Mouse (Mus musculus) embryo, embryonic 10.5 days (tissue): ENCODE measurements around the gene Gm9944.

Experiments used
- DNase-seq: peaks from one replicate; pipeline ENCODE4 v3.0.0-alpha.2; 2015; ENCODE audit warnings: low spot score

Gene Gm9944

DNA sequence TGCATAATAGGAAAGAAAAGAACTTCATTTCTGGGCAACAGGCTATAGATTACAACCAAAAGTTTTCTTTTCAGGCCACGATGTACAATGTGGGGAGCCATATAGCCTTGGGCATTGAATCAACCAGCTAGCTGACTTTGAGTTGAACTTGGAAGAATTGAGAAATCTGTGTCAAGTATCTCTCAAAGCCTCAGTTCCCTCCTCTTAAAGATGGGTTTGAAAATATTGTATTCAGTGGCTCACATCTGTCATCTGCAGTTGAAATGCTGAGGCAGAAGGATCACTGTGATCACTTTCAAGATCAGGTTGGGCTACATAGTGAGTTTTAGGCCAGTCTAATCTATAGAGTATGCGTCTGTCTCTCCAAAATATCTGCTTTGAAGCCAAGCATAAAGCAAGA, at the start of gene Gm9944:
Gene Gm9944, minus strand, starts transcription at position 101 of the 400 bp plus-strand sequence.
- no peak for DNase-seq

DNA sequence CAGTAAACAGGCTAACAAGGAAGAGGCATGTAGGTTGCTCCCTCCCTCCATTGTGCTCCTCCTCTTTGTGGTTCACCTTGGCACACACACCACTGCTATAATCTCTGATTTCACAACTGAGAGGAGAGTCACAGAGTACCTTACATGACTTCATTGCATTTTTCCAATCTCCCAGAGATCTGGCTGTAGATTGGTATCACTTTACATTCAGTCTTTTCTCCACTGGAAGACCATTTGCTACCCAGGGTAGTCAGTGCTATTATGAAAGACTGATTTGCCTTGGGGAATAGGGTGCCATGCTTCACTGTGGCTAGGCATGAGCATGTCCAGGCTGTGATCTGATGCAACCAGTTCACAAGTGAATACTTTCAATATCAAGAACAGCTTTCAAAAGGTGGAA, 40.2 kb upstream of the Gm9944 start:
- DNase-seq: no peak

DNA sequence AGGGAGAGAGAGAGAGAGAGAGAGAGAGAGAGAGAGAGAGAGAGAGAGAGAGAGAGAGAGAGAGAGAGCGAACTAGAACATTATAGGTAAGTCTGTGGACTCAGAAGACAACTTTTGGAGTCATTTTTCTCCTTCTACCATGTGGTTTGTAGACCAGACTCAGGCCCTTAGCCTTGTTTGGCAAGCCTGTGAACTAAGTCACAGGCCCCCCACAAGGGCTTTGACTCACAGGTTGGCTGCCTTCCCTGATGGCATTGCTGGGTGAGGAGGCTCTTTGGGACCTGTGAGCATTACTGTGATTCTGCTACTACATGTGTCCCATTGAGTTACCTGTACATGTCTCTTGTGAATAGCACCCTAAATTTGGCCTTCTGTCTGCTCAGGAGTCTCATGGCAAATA, 15.0 kb upstream of the Gm9944 start:
- no peak for DNase-seq

DNA sequence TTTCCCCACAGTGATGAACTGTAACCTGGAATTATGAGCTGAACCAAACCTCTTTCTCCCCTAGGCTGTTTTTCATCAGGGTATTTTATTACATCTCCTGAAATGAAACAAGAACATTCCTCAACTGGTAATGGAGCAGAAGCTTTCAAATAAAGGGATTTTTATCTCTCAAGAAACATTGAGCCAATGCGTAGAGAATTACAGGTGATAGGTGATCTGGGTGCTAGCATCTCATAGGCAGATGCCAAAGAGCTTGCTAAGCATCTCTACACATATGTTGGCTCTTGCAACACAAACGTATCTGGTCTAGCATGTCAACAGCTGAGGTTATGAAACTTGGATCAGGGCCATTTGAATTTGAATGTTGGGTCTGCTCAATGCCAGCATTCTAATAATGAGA, 12.1 kb upstream of the Gm9944 start:
- DNase-seq: no peak

DNA sequence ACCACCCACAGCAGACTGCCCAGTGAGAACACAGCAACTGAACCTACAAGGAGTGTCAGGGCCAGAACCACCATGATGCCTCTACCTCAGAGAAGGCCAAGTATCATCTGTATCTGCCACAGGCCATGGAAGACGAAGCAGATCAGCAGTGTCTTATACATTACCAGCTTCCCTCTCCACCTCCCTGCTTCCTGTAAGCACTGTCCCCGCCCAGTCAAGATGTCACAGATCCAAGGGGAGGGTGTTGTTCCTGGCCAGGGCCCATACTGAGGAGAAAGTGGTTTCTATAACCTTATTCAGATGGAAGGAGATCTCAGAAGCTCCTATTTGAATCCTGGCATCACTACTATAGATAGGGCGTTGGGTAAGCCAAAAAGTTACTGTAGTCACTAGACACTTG, 10.5 kb upstream of the Gm9944 start, which contains the start of gene Aadacl3:
Gene Aadacl3, minus strand, starts transcription at position 101 of the 400 bp plus-strand sequence.
- no peak for DNase-seq

DNA sequence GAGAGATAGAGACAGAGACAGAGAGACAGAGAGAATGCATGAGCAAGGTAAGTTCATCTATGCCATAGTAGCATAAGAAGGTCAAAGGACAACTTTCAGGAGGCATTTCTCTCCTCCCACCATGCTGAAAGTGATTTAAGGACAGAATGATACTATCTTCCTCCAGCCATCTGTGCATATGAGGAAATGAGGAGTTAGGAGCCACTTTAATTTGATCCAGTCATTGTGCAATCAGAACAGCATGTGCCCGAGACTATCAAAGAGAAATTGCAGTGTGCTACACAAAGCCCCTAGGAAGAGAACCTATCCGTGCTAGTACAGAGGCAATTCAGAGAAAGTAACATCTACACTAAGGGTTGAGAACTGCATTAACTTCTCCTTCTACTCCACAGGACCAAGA, 4.6 kb downstream of the Gm9944 start:
- DNase-seq: no peak

DNA sequence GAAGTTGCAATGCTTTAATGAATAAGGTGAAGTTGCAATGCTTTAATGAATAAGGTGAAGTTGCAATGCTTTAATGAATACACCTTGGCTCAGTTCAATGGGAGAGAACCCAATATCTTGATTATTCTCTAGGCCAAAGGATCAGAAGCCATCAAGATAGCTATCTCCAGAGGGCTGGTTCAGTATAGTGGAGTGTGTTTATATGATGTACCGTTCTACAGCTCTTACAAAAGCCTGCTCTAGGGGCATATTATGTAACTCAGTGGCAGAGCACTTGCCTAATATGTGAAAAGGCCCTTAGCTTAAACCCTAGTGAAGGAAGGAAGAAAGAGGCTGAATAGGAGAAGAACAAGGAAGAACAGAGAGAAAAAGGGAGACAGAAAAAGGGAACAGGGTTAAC, 11.5 kb downstream of the Gm9944 start:
- no peak for DNase-seq

DNA sequence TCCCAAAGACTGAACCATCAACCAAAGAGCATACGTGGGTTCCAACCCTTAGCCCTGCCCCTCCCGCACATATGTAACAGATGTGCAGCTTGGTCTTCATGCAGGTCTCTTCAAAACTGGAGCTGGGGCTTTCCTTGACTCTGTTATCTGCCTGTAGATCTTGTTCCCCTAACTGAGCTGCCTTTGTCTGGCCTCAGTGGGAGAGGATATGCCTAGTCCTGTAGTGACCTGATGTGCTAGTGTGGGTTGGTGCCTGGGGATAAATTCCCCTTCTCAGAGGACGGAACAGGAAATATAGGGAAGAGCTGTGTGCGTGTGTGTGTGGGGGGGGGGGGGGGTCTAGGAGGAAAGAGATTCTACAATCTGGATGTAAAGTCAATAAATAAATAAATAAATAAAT, 12.0 kb downstream of the Gm9944 start:
- no peak for DNase-seq

DNA sequence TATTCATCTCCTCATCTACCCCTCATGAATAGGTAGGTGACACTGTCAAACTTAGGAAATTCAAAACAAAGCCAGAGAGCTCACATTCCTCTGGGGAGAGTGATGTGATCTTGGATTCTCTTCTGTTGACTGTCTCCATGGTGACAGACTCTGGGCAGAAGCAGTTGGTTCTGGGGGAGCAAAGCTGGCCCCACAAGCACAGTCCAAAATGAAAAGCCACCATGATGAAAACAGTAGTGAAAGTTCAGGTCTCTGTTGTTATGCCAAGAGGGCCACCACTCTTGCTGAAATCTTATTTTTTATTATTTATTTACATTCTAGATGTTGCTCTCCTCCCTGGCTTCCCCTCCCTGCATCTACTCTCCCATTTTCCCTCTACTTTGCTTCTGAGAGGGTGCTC, 14.4 kb downstream of the Gm9944 start, which contains the start of gene 1700012P22Rik:
Gene 1700012P22Rik, minus strand, starts transcription at position 101 of the 400 bp plus-strand sequence.
- DNase-seq: no peak

DNA sequence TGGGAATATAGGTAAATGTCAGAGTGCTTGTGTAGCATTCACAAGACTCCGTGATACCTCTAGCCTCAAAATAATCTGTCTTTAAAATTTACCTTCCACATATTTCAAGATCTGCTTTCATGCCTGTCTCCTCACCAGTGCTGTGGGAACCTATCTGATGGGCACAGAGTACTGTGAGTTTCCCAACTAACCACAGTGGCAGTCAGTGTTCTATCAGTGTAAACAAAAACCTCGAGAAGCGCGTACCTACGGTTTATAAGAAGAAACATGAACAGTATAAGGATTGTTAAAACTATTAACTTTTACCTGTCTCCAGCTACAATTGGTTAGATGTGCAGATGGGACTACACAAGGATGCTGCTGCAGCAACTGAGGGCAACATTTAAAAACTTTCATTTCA, 19.9 kb downstream of the Gm9944 start:
- DNase-seq: no peak

DNA sequence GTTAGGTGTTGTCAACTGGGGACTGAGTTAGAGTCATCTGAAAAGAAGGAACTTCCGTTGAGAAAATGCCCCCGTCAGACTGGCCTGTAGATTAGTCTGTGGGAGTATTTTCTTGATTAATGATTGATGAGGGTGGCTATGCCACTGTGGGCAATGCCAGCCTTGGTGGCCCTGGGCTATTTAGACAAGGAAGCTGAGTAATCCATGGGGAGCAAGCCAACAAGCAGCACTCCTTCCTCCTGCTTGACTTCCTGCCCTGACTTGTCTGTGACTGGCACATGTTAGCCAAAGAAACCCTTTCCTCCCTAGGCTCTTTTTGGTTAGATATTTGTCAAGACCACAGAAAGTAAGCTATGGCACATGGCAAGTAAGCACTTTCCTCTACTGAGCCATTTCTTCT, 22.4 kb downstream of the Gm9944 start:
- no peak for DNase-seq

DNA sequence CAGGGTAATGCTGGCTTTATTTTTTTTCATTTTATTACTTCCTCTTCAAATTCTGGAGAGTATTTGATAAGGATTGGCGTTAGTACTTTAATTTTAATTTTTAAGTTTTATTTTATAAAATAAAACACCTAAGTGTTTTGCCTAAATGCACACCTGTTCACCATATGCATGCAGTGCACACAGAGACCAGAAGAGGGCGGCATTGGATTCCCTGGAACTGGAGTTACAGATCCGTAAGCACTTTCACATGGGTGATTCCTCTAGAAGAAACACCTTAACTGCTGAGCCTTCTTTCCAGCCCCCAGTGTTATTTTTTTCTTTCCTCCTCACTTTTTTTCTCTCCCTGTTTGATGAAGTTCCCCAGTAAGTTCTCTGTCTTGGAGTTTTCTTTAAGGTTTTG, 24.2 kb downstream of the Gm9944 start:
- DNase-seq: peak; percentile 29

DNA sequence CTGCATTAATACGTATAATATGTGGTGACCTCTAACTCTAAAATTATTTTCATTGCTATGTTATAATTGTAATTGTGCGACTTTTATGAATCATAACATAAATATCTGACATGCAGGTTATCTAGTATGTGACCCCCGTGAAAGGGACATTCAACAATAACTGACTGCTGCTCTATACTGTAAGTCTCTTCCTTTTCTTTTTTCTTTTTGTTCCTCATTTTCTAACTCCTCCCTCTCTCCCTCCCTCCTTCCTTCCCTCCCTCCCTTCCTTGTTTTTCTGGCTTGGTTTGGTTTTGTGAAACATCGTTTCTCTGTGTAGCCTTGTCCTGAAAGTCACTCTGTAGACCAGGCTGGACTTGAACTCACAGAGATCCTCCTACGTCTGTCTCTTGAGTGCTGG, 28.5 kb downstream of the Gm9944 start:
- no peak for DNase-seq

DNA sequence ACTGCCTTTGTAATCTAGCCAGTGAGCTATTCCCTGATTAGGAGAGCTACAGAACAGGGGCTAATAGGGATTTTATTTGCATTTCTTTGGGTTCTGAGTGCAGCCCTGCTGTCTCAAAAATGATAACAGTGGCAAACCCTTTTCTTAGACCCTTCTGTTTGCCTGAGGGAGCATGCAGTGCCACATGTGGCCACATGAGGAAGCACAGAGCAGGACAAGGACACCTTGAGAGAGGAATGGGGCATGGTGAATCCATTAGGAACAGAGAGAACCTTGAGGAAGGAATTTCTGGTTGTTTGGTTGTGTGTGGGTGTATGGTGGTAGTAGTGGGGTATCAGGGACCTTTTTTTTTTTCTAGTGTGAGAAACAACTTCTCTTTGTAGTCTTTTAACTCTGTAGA, 32.5 kb downstream of the Gm9944 start:
- DNase-seq: no peak

DNA sequence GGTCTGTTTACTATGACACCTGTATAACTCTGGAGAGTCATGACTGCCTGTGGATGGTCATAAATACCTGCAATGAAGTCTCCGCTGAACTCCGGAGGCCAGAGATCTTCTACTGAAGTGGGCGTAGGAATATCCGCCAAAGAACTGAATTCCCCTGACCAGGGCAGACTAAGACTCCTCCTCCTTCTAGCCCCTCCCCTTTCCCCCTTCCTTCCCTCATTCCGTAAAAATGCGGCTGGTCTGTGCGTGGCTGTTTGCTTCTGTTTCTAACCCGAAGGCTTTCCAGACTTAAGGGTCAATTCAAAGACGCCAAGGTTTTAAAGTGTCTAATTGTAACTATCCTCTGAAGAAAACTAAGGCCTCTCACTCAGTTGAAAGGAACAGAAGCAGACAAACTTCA, 44.8 kb downstream of the Gm9944 start, which contains the start of gene Pramef12:
Gene Pramef12, minus strand, starts transcription at position 175 of the 400 bp plus-strand sequence.
- DNase-seq: no peak

DNA sequence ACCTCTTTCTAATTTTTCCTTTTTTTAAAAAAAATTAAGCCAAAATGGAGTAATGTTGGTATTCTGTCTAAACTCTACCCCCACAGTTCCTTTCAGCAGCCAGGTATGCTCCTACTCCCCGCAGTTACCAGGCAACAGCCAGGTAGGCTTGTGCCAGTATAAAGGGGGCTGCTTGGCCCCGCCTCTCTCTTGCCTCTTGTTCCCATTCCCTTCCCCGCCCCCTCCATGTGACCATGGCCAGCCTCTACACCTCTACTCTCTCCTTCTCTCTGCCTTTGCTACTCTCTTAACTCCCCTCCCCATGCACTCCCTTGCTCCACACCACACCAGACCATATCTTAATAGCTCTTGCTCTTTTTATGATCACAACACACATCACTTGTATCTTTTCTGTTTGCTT, 46.9 kb downstream of the Gm9944 start:
- no peak for DNase-seq

DNA sequence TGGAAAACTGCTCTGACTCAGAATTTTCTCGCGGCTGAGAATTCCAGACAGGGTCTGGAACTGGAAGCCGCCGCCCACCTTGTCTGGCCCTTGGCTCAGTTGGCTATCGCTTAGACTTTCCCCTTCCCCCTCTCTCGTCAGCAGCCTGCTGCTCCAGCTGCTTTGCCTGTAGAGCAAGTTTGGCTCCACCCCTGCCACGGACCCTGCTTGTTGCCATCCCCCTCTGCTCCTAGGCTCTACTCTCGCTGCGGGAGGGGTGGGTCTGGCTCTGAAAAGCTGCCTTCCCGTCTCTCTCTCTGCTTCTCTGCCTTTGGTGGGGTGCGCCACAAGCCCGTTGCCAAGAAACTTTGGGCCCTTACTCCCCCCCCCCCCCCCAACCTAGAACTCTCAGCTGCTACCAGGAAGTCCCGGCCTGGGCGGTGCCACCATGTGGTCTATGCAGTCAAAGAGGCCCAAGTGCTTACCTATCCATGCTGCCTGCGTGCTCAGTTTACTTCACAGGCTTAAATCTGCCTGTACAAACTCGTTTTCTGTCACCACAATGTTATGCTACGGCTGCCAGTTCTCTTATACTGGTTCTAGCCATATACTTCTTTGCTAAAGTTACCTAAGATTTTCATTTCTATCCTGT, 48.5 kb downstream of the Gm9944 start:
- peak; percentile 67 for DNase-seq
